Mouse (Mus musculus) E14TG2a.4 (cell line): ENCODE data around the gene Vmn1r12.
"Not testable (repeated sequence)": the region's sequence is repeated elsewhere in the genome, so short reads cannot be mapped to it uniquely, and the experiment has no call there.

Experiments
- CTCF ChIP-seq: conservative IDR thresholded peaks from 2 replicates; pipeline ENCODE4 v1.5.1; 2014; ENCODE audit warnings: low read length
- POU5F1 ChIP-seq: IDR thresholded peaks from 2 replicates; pipeline ENCODE4 v1.6.1; 2014; ENCODE audit warnings: low read length, borderline replicate concordance

DNA sequence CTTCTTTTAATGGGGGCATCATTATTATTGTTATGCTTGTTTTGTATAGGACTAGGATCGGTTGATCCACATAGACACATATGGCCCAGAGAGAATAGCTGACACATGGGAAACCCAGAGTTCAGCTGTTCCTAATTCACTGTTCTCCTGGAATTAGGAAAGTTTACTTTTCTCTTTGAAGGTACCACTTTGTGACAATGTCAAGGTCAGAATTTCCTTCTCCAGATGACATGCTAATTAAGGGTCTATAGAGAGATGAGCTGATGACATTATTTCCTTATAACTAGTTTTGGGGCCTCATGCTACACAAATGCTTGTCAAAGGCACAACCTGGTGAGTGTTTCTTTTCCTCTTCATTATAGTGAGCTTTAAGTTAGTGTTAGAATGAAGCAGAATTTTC is 46.3 kb downstream of the Vmn1r12 start, which contains the start of gene Vmn1r13:
- not testable (repeated sequence) for TF ChIP-seq CTCF, POU5F1
